Mouse (Mus musculus) thymus, postnatal 25 days (tissue): ENCODE measurements around the gene Hapln2.
A peak's percentile ranks its signal among the peaks of the same experiment; 100 is the strongest.

Source experiments
- DNase-seq: peaks from one replicate; pipeline ENCODE4 v3.0.0; 2022

The Hapln2 gene

DNA sequence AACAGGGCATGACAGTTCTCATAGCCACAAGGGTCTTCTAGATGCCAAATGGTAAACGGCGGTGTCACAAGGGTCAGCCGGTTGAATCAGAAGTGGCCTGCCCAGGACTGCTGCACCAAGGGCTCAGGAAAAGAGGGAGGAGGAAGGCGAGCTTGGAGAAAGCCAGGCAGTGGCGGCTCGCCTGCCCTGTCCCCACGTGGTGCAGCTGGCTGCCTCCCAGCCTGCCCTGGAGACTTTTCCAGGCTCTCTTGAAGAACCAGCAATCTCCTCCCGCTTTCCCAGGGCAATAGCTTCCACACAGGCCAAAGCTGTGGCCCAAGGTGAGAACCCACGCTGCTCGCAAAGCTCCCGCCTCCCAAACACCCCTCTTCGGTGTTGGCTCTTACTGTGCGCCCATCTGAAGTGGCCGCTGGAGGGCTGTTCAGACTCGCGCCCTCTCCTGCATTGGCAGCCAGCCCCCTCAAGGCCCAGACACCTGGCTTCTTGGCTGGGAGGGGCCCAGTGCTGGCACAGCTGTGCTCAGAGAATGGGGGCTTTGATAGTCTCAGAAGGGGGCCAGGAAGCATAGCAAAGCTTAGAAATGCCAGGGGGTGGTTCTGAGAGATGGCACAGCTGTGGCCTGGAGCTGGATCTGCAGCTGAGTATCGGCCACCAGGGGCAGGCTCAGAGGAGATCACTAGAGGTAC, 24.9 kb downstream of the Hapln2 start:
- peak; percentile 23 for DNase-seq

DNA sequence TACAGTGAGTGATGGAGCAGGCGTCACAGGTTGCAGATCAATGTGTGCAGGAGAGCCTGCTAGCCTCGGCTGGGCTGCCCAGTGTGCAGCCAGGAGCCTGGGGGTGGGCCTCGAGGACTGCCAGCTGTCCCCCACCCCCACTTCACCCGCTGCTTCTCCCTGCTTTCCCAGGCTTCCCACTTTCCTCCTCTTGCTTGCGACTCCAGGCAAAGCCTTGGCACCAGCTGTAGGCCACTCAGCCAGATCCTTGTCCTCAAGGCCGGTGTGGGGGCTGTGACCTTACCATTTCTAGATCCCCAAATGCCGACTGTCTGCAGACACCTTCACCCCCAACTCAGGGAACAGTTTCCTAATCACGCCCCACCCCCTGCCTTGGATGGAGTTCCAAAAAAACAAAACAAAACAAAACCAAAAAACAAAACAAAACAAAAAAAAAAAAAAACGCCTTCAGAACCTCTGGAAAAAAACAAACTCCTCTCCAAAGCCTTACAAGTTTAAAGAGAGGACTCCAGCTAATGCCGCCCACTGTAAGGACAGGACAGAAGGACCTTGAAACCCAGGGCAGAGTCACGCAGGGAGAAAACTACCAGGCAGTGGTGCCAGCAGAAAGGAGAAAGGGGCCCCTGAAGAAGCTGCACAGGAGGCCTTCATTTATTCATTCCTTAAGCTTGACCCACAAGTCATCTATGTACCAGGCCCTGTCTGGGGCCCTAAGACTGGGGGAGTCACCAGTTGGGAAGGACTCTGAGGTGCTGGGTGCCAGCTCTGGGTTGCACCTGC, 26.4 kb downstream of the Hapln2 start:
- DNase-seq: no peak

DNA sequence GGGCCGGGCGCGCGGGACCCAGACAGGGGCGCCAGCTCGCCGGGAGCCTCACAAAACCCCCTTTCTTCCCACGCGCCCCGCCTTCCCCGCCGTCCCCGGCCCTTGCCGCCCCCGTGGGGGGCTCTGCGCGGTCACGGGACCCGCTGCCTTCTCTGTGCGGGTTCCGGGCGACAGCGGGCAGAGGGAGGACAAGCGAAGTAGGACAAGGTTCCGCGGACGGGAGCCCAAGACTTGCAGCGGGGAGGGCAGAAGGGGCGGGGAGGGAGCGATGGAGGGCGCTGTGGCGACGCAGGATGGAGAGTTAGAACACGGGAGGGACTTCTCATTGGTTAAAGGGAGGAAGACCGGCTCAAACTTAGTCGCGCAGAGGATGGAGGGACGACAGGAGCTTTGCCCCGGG, 27.2 kb downstream of the Hapln2 start, which contains the start of gene Bcan:
TSS of gene Bcan (minus strand) at position 50 of the 400 bp plus-strand sequence.
- no peak for DNase-seq

DNA sequence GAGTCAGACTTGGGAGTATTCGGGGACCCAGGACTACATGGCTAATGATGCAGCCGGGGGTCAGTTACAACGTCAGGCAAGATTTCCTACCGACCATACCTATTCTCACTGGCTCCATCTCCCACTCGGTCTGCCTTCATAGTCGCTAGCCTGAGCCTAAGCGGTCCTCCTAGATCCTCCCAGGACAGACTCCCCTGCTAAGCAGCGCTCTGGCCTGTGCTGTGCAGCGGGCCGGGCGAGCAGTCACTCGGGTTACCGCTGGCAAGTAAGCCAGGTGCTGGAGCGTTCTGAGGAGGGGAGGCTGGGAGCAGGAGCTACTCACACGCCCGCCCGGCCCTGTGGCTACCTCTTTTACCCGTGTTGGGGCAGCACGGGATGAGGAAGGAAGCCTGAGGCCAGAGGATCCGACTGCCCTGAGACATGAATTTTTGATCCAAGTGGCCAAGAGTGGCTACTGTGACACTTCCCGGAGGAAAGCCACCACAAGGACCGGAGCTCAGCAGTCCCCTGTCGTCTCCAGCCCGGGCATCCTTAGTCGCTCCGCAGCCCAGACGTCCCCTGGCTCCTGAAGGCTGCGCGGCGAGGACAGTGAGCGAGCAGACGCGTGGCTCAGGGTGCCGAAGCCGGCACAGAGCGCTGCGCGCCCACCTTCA, 28.0 kb downstream of the Hapln2 start:
- no peak for DNase-seq

DNA sequence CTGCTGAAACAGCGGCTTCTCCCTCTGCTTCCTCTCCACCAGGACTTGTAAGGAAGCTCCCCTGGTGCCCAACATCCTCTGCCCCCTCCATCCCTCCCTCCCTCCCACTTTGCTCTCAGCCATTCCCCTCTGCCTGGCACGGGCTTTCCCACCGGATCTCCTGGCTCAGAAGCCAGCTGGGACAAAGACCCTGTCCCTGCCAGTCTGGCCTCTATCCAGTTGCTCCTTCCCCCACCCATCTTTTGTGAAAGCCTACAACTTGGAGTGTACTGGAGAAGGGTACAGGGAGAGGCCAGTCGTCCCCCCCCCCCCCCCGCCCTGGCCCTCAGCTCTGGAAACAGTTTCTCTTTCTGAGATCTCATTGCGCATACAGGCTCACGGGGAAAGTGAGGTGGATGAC, 28.6 kb downstream of the Hapln2 start:
- DNase-seq: no peak

DNA sequence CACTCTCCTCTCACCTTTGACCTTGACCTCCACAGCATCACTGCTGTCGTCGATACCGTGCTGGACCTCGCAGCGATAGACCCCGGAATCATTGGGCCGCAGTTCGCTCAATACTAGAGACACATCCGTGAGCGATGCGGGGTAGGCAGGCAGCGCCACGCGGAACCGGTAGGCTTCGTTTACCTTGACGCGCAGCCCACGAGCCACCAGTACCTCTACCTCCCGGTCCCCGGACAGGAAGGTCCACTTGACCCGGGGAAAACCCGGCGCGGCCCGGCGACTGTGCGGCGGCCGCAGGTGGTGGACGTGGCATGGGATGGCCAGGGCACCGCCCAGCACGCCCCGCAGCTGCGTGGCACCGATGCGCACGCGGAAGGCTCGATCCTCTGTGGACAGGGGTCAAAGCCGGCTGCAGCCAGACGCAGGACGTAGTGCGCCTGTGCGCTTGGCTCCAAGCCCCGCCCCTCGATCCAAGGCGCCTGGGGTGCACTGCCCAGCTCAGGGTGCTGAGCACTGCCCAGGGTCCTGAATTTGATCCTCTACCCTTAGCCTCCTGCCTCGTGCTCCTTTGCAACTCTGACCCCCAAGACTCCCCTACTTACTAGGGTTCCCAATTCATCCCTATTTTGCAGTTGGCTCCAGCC, 30.3 kb downstream of the Hapln2 start:
- no peak for DNase-seq

DNA sequence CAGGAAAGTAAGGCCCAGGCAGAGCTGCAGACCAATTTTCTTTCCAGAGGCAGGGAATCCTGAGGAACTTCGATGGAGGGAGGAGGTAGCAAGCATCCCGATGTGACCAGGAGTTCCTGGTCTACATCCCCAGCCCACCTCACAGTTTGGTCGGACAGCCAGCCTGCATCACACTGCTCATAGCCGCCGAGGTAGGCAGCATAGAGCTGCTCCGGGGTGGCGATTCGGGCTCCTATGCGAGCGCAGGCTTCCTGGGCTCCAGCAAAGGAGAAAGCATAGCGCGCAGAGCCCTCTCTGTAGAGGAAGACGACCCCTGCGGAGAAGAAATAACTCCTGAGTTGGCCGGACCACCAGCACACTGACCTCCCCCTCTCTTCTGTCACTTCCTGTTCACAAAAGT, 31.0 kb downstream of the Hapln2 start:
- DNase-seq: no peak

DNA sequence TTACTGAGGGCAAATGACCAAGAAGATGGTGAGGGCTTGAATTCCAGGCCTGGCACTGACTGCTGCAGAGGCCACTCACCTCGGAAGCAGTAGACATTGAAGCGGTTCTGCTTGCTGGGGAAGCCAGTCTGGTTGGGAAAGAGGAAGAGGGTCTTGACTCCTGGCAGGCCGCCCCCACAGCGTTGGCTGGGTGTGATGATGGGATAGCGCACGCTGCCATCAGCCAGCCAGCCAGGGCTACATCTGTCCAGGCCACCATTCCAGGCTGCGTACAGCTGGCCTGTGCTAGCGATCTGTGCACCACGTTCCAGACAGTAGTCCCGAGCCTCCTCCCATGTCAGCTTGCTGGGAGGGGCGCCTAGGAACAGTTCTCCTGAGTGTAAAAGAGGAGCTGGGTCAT, 32.1 kb downstream of the Hapln2 start:
- DNase-seq: no peak

DNA sequence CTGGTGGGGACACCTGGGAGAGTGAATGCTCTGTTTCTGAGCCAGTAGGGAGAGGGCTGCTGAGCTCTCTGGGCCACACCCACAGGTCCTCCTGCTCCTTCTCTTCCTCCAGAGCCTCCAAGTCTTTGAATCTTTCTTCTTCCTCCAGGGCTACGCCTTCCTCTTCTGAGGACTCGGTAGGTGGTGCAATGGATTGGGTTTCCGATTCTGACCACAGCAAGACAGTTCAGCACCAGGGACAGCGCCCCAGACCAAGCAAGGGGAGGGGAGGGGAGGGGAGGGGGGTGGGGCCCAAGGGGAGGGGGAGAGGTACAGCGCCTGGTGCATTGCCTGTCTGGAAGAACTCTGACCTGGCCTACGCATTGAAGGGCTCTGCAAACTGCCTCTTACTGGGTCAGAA, 33.9 kb downstream of the Hapln2 start:
- peak; percentile 49 for DNase-seq

DNA sequence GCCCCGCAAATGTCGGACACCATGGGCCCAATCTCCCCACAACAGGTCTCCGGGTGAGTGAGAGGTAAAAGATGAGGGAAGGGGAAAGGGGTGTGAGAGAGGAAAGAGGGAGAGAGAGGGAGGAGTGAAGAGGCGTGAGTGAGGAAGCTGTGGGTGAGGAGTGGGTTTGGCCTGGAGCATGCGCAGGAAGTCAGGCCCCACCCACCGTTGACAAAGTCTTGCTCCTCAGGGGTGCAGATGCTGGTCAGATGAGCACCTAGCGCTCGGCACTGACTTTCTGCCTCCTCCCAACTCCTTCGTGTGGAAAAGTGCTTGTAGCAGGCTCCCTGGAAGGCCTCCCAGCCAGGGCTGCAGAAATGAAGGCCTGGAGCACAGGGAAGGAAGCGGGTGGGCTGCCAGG, 37.4 kb downstream of the Hapln2 start:
- no peak for DNase-seq

DNA sequence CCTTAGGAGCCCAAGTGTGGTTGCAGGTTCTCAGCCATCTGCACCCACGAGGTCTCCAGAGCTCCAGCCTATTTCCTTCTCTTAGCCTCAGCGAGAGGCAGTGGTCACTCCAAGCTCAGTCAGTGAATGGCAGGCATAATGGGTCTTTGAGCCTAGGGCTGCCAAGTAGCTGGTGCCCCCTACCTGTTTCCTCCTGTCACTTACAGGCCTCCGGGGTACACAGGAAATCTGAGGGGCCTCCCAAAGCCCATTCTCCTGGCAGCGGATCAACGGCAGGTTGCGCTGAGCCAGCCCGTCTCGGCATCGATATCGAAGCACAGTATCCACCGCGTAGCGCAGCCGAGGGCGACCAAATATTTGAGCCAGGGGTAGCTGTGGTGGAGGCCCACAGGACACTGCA, 39.3 kb downstream of the Hapln2 start:
- DNase-seq: peak; percentile 25

DNA sequence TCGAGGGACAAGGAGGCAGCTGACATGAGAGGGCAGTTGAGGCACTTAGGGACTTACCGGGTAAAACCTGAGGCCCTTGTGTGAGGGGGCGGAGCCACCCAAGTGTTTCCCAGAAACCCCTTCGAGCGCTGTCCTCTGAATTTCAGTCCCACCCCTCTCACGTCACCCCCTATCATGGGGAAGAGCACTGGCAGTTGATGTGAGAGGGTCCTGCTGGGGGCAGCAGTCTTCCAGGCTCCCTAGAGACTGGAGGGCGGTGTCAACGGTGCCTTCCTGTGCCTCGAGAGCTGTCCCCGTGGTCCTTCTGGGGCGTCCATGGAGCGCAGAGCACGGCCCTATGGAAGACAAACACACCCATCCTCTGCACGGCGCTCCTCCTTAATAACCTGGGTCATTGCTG, 39.8 kb downstream of the Hapln2 start:
- peak; percentile 35 for DNase-seq

DNA sequence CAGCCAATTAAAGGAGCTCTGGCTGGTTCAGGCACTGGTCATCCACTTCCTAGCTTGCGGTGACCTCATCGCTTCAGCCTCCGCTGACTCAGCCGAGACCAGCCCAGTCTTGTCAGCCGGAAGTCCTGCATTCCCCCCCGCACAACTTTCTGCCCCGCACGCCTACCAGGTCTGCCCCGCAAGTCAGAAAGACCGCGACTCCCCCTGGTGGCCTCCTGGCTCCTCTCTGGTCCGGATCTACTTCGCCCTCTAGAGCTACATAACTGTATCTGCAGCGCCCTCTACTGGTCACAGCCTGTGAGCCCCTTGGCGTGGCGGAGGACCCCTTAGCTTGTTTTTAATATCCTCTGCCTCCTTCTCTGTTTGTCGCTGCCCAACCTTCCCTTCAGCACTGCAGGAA, 40.5 kb downstream of the Hapln2 start:
- DNase-seq: peak; percentile 88

DNA sequence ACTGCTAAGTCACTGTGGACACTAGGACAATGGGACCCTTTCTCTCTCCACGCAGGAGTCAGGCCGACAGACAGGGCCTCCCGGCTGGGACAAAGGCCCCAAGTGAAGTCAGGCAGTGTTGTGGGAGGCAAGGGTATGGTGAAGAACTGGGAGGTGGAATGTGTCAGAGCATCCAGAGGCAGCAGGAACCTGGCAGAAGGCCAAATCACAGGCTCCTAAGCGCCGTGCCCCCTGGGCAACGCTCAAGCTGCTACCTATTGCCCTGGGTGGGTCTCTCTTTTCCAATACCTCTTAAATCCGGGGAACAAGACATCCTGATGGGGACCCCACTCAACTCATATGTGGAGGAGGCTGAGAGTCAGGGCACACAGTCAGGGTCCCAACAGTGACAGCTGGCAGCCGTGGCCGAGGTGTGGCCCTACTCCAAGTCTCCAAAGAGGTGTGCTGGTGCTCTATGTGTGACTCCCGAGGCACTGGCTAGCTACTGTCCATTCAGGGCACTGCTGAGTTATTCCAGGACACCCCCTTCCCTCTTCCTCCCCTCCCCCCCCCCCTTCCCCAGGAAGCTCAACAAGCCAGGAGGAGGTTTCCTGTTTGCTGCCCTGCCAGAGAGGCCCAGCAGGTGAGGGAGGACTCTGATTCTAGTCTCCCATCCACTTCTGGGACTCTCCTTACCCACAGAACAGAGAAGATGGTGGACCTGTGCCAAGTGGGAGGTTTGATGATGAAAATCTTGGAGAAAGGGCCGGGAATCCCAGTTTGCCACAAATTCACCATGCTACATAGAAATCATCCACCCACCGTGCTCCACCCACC, 41.7 kb downstream of the Hapln2 start:
- DNase-seq: no peak

DNA sequence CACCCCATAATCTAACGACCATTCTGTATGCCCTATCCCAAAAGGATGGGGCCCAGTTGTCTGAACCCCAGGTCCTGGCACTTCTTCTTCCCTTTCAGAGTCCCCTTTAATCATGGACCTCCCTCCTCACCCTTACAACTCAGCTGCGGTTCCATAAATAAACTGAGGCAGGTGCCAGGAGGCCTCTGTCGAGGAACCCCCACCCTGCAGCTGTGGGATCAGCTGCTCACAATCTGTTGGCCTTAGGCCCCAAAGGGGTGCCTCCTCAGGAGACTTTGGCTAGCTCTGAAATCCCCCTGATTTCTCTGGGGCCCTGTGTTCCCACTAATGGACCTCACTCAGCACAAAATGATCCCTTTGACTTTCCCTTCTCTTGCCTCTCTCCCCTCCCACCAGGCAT, 43.3 kb downstream of the Hapln2 start:
- DNase-seq: no peak

DNA sequence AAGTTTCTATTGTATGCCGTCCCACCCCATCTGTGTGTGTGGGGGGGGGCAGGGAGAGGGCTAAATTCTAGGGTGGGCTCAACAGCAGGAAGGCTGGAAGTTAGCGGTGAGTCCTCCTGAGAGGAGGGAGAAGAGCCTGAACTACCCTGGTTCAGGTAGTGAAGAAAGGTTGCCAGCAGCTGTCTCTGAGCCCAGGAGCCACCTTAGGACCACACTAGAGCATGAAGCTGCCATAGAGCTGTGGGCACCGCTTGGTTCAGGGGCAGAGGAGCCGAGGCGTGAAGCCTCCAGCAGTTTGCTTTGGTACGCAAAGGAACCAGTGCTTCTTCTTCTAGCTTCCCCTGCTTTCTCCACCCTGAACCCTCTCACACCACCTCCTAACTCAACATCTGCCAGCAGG, 43.8 kb downstream of the Hapln2 start:
- no peak for DNase-seq

DNA sequence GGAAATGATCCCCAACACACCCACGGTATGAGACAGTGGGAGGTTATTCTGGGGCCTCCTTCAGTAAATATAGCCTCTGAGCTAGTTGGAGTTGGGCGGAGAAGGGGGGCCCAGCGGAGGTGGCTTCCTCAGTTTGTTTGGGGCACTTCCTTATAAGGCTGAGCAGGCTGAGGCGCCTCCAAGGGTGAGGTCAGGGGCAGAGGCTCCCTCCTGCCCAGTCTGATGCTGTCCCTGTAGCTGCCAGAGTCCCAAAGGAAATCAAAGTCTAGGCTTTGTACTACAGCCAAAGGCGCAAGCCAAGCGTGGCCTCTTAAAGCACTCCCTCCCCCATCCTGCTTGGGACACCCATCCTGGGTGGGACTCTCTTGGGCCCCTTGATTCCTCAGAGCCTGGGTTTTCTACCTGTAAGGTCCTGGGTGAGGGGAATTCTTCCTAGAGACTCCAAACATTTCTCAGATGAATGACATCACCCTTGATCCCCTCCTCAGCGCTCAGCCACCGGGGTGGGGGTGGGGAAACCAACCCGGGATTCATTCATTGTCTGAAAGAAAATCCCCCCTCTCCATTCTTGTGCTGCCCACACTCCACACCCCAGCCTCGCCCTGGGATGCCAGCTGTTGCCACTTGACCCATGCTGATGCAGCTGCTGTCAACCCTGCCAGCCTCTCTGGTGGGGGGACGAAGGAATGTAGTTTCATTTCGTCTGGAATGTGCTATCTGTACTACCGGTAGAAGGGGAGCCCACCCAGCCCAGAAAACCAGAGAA, 44.4 kb downstream of the Hapln2 start:
- DNase-seq: no peak

DNA sequence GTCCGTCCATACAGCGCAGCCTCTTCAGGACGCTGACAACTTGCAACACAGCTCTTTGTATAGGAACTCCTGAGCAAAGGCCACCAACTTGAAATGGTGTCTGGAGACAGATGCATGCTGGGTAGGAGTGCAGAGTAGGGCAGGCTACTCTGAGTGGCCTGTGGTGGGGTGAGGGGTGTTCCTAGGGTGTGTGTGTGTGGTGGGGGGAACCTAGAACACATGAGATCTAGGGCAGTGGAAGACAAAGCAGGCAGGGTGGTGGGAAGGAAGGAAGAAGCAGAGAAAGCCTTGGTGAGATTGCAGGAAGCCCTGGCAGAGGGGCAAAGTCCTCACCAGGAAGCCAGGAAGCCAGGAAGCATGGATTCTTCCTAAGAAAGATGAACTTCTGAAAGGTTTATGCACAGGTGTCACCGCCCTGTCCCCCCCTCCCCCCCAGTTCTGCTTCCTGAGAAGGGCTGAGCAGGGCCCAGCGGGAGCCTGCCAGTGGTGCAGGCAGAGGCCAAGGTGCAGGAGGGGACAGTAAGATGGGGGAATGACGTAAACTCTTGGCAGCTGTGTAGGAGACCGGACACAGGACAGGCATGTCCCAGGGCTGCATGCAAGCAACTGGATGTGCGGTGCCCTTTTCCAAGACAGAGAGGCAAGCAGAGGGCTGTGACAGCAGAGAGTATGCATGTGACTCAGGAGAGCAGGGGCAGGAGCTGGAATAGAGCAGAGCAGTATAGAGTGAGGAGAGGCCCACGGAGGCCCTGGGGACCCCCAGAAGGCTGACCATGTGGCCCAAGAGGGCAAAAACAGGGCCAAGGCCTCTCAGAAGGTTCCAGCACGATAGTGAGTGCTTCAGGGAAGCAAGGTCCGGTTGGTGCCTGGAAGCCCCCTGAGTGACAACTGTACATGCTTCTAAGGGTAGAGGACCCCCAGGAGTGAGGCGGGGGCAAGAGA, 45.2 kb downstream of the Hapln2 start:
- no peak for DNase-seq

DNA sequence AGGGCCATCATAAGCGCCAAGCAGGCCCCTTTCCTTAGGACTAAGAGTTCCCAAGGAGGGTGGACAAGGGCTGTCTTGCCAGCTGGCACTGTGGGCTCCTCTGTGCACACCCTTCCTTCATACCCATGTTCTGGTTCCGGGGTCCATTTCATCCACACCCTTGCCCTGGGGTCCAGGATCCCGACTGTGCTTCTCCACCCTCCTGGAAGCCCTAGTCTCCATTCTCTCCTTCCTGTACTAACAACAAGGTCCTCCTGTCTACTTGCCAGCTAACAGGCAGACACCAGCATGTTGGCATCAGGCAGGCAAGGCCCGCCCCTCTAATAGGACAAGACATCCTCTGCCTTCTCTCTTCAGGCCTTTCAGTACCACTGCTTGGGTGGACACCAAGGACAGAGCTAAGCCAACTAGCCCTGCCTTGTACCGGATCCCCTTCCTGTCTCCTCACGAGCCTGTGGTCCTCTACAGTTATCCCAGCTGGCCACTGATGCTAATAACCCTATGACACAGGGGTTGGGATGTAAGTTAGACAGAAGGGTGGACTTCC, 46.1 kb downstream of the Hapln2 start:
- no peak for DNase-seq

DNA sequence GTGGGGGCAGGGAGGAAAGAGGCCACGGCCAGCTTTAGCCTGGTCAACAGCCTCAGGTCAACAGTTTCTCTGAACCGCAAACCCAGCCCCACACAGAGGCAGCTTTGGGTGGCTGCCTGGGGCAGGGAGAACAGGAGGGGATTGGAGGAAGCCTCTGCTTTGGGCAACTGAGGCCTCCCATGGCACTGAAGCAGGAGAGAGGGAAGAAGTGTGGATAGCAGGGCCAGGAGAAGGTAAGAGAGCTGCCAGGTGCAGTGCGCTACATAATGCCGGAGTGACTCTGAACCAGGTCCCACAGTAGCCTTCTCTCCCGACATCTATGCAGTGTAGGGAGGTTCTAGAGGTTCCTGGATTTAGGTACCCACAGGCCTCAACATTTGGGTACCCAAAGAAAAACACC, 46.7 kb downstream of the Hapln2 start:
- no peak for DNase-seq
